Mouse (Mus musculus): ENCODE measurements at regions not wholly inside any gene's neighbourhood (a gene's known extent, or its start where the extent isn't known, plus 50 kb on each side); places are given as distances from the start of the nearest gene placed in this dataset.
A peak's percentile ranks its signal among the peaks of the same experiment; 100 is the strongest.
"Not testable (repeated sequence)": the region's sequence is repeated elsewhere in the genome, so short reads cannot be mapped to it uniquely, and the experiment has no call there.

GRCm38 (mm10) chr7:116680523-116680922 lies 176.4 kb downstream of the Nucb2 start:
- DNase-seq (ENCODE audit: inconsistent ontology term) = no peak

- DNase-seq (ENCODE audit: inconsistent ontology term) = no peak
Measured at GRCm38 (mm10) chr7:116681268-116681667, 177.1 kb downstream of the Nucb2 start.

- DNase-seq (ENCODE audit: inconsistent ontology term) = no peak
Measured at GRCm38 (mm10) chr7:116700409-116700808, 196.2 kb downstream of the Nucb2 start.

DNA sequence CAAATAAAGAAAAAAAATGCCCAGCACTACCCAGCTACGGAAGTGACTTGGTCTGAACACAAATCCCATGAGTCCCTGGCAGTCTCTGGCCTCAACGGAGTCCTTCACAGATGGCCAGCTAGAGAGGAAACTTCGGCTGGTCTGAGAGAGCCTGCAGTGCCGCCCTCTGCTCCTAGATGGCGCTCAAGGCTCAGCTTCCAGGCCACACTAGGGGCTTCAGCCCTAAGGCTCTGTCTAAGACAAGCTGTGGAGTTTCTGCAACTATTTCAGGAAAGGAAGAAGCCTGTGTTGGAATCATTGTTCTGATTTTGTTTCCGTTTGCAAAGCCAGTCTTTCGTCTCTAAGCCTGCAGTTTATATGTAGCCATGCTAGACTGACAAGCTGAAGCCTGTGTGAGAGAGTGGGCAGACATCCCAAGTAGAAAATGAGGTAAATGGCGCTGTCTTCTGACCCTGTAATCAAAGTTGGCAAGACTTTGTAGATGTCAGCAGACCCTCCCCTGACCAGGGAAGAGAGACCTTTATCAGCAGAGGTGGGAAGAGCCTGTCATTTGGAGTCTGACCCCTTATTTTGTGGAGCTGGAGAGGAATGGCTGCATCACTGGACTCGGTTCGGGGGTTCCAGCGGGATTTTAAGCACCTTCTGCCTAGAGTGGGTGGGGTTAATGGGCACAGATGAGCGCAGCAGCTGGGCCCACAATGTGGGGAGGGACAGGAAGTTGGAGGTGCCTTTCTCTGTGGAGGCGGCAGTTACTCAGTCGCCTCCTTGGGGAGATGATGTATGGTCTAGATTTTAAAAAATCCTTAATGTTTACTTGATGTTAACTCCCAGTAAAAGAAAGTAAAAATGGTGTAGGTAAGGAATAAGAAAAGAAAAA lies 197.5 kb downstream of the Nucb2 start:
- DNase-seq (ENCODE audit: inconsistent ontology term) = peak; percentile 44

DNA sequence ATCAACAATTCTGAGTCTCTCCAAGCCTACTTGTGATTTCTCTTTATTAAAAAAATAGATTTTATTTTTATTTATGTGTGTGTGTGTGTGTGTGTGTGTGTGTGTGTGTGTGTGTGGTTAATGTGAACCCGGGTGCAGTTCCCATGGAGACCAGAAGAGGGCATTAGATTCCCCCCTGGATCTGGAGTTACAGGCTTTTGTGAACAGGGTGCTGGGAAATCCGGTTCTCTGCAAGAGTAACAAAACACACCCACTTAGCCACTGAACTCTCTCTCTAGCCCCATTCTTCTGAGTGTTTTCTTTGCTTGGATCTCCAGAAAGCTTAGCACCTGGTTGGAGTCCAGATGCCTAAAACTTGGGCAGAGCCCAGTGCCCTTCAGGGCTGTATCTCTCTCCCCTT lies 198.4 kb downstream of the Nucb2 start:
- DNase-seq (ENCODE audit: inconsistent ontology term) = no peak

DNA sequence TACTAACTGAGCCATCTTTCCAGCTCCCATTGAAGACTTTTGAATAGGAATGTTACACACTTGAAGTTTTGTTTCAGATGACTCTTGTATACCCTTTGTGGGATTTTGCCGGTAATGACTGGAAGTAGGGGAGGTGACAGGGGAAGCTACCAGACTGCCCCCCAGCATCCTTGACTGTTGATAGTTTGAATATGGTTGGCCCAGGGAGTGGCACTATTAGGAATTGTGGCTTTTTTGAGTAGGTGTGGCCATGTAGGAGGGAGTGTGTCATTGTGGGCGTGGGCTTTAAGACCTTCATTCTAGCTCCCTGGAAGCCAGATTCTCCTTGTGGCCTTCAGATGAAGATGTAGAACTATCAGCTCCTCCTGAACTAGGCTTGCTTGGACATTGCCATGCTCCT lies 207.4 kb downstream of the Nucb2 start:
- no peak for DNase-seq (ENCODE audit: inconsistent ontology term)

DNA sequence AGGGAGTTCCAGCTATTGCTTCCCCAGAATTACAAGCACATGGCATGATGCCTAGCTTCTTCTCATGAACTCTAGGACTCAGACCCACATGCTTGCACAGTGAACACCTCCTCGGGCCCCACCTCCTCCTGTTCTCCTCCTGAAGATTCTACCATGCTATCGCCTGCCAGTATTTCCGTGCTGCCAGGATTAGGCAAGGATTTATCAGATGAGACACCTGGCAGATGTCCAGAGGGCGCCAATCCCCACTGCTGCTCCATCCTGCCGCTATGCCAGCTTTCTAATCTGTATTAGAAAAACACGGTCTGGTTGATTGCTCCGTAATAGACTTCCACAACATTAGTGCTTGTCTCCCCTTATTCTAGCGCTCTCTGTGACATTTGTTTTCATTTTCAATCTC lies 209.0 kb downstream of the Nucb2 start:
- DNase-seq (ENCODE audit: inconsistent ontology term) = peak; percentile 23

- DNase-seq (ENCODE audit: inconsistent ontology term) = no peak
Measured at GRCm38 (mm10) chr7:116715234-116716046, 211.3 kb downstream of the Nucb2 start.

DNA sequence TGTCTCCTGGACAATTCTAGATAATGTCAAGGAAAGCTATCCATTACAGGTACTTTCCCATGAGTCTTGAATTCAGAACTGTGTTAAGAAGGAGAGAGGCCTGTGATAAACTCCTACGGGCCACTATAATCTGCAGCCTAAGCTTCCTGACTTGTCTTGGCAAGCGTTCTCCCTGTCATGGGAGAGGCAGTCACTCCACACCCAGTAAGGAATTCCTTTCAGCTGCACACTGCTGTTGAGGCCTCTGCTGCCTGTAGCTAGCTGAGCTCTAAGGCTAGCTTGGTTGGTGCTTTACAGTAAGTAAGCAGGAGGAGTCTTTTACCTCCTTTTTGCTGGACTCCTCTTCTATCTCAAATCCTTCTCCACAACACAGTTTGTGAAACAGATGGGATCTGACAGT lies 224.2 kb downstream of the Nucb2 start:
- peak; percentile 42 for DNase-seq (ENCODE audit: inconsistent ontology term)

- no peak for DNase-seq (ENCODE audit: inconsistent ontology term)
Measured at GRCm38 (mm10) chr7:116729795-116730194, 225.6 kb downstream of the Nucb2 start.

DNA sequence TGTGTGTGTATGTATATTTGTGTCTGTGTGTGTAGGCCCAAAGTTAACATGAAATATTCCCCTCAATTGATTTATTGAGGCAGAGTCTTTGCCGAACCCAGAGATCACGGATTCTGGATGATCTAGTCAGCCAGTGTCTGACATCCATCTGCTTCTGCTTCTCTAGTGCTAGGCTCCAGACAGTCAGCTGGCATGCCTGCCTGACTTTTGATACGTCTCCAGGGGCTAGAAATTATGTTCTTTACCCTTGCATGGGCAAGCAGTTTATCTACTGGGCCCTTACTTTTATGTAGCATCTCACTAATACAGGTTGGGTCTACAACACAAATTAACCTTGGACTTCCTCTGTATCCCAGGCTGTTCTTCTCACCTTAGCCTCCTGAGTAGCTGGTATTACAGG lies 231.5 kb downstream of the Nucb2 start:
- no peak for DNase-seq (ENCODE audit: inconsistent ontology term)

DNA sequence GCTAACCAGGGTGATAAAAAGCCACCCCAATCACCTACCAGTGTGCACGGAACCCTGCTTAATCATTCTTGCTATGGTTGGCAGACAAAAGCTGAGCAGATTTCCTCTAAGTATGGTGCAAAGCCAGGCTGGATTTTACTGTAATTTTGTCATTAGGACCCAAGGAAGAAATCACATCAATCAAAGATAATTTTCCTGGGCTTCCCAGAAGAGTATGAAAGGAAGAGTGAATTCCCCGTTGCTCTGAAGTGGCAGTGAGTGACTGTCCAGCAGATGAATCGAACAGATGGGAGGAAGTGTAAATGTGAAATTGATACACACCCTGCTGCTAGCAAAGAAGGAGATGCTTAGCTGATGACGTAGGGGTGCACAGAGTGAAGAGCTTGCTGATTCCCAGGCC lies 232.2 kb downstream of the Nucb2 start:
- DNase-seq (ENCODE audit: inconsistent ontology term) = no peak

DNA sequence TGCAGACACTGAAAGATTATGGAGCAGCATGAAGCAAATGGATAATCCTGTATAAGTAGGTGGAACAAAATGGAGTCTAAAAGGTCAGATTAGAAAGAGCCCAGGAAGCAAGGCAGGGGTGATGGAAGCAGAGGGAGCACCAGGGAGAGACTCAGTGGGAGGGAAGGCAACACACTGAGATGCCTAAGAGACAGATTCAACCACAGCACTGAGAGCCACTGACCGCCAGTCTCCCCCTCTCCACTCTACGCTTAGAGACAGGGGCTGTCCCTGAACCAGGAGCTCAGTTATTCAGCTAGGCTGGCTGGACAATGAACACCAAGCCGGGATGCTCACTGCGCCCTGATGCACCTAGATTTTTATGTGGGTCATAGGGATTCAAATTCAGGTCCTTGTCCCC lies 233.8 kb downstream of the Nucb2 start:
- no peak for DNase-seq (ENCODE audit: inconsistent ontology term)

GRCm38 (mm10) chr7:116754556-116754955 lies 250.4 kb downstream of the Nucb2 start:
- no peak for DNase-seq (ENCODE audit: inconsistent ontology term)

GRCm38 (mm10) chr7:116792181-116792580 lies 288.0 kb downstream of the Nucb2 start:
- not testable (repeated sequence) for DNase-seq (ENCODE audit: inconsistent ontology term)

- DNase-seq (ENCODE audit: inconsistent ontology term) = no peak
Measured at GRCm38 (mm10) chr7:116808475-116808874, 304.3 kb downstream of the Nucb2 start.

DNA sequence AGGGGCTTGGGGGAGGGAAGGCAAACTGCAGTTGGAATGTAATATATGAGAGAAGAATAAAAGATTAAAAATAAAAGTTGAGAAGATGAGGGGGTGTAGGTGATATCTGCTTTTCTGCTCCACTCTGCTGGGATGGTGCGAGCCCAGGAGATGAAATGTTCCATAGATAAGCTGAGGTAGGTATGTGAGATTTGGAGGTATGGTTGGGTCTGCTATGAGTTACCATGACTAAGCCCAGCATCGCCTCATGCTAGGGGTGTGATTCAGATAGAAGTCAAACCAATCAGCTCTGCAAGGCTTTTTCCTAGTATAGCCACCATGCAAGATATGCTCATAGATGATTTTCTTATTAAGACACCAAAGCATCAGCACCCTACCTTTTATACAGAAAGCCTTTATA lies 312.3 kb downstream of the Nucb2 start:
- no peak for DNase-seq (ENCODE audit: inconsistent ontology term)

DNA sequence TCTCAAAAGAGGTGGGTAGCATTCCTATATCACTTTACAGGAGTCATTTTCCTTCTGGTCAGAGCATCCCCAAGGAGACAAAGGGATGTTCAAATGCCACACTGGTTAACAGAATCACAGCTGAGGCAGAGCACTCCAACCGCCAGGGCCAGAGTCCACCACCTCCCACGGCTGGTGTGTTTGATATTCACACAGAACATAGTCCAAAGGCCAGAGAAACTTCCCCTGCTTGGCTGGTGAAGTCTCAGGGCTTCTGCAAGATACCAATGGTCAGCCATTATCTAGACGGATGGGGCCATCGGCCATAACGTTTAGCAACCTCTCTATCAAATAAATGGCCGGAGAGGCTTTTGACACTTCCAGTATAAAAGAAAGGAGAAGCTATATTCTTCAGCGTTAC lies 313.8 kb downstream of the Nucb2 start:
- no peak for DNase-seq (ENCODE audit: inconsistent ontology term)

DNA sequence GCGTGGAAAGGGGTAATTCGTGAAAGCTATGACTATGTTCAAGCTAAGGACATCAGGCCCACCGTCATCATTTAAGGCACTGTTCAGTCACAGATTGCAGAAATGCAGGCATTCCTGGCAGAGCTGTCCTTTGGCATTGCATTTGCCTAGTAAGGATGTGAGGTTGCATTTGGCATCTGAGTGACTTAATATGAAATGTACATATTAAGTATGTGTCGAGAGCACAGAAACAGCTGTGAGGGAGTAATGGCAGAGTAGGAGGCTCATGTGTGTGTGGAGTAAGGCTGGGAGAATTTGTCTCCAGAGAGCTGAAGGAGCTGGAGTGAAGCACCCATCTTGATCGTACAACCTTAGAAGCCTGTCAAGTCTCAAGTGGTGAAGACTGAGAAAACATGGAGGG lies 316.4 kb downstream of the Nucb2 start:
- no peak for DNase-seq (ENCODE audit: inconsistent ontology term)

DNA sequence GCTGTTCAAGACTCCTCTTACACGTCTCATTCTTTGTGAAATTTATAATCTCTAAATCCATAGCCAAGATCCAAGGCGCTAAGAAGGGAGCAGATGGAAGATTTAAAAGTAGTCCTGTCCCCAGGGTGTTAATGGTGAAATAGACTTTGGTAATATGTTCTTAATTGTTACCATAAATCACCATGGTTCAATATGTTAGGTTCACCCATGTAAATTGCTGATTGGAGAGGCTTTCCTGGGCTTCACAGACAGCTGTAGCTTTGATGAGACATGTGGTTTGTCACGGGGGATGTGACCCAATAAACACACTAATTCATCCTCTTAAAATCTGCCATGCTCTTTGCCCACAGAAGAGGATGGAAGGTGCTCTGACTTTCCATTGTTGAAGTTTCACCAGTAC lies 338.7 kb downstream of the Nucb2 start:
- no peak for DNase-seq (ENCODE audit: inconsistent ontology term)

GRCm38 (mm10) chr7:116847846-116848730 lies 343.9 kb downstream of the Nucb2 start:
- DNase-seq (ENCODE audit: inconsistent ontology term) = no peak

DNA sequence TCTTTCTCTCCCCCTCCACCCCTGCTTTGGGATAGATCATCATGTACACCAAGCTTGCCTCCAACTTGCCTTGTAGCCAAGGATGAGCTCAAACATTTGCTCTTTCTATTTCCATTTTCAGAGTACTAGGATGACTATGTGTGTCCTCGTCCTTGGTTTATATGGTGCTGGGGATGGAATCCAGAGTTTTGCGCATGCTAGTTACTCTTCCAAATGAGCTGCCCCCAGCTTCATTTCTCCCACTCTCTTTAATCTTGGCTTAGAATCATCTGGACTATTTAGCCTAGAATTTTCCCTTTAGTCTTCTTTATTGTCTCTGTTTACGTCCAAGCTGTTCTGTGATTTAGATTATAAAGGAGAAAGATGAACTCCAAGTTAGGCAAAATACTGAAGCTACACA lies 349.2 kb downstream of the Nucb2 start:
- no peak for DNase-seq (ENCODE audit: inconsistent ontology term)
